Mouse (Mus musculus): ENCODE results near the gene Retnlg.
"Not testable (repeated sequence)": the region's sequence is repeated elsewhere in the genome, so short reads cannot be mapped to it uniquely, and the experiment has no call there.

The Retnlg gene

DNA sequence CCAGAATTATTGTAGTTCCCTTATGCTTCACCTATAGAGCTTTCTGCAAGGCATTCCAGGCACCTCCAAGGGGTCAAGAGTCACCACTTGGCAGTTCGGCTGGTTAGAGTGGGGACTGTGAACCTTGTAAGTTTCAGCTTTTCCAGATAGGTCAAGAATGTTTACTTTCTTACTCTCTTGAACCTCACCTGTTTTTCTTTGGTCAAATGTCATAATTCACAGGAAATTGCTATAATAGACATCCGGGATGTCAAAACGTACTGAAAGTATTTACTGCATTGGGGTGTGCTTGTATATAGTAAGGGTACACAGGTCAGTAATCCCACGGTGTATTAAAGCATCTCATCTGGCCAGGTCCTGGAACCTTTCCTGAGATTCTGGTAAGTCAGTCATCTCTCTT lies at the start of gene Retnlg:
Gene Retnlg, plus strand, starts transcription at position 301 of the 400 bp plus-strand sequence.
- in situ Hi-C loops (cut with MboI; ENCODE audit: low sequenced_read_pairs) = no loop called here

DNA sequence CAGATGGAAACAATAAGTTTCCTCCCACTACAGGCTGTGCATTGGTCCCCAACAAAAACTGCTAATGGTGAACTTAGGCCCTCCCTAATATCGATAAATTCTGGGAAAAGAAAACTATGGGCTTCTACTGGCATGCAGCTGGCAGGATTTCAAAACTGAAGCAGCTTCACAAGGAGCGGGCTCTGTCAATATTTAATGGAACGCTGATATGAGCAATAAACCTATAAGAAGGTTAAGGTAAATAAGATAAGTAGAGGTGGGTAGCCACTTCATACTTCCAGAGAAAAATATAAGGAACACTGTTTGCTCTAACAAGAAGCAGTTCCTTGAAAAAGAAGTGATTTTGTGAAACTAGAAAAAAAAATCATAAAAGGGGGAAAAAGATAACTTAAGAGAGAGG lies 45.9 kb upstream of the Retnlg start:
- in situ Hi-C loops (cut with MboI; ENCODE audit: low sequenced_read_pairs) = no loop called here

DNA sequence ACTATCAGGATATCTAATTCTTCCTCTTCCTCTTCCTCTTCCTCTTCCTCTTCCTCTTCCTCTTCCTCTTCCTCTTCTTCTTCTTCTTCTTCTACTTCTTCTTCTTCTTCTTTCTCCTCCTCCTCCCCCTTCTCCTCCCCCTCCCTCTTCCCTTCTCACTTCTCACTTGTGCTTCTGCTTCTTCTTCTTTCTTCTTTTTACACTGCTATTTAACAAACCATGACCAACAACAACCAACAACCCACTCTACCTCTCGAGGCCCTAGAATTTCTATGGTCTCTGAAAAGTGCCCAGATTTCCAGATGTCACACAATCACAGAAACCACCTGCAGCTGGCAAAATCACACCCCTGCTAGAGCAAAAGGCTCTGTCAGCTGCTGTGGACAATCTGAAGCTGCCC lies 44.8 kb upstream of the Retnlg start:
- in situ Hi-C loops (cut with MboI; ENCODE audit: low sequenced_read_pairs) = no loop called here

DNA sequence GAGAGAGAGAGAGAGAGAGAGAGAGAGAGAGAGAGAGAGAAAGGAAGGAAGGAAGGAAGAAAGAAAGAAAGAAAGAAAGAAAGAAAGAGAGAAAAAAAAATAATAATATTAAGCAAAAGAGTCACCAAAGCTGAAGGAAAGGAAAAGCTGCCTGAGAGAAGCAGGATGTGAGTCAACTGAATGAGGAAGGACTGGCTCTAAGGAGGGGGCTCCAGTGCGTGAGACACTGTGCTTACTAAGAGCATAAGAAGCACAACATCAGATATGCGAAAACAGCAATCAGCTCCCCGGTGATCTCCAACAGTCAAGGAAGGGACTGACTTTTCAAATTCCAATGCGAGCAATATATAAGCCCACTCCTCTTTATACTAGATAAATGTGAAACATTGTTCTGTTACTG lies 43.4 kb upstream of the Retnlg start:
- in situ Hi-C loops (cut with MboI; ENCODE audit: low sequenced_read_pairs) = no loop called here

DNA sequence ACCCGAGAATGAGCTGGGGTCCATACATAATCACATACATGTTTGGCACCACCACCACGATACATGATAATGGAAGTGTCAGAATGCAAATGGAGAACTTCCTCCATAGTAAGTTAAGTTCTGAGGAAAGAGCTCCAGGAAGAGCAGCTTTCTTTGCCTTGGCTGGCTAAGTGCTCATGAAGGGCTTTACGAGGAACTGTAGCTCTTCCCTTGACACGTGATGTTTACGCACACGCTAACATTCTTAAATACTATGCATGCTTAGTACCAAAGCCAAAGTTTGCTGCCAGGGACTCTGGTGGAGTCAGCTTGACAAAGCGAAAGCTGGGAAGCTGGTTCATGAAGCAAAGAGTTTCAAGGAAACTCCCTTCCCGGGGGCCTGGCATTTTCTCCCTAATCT lies 40.4 kb upstream of the Retnlg start:
- in situ Hi-C loops (cut with MboI; ENCODE audit: low sequenced_read_pairs) = no loop called here

DNA sequence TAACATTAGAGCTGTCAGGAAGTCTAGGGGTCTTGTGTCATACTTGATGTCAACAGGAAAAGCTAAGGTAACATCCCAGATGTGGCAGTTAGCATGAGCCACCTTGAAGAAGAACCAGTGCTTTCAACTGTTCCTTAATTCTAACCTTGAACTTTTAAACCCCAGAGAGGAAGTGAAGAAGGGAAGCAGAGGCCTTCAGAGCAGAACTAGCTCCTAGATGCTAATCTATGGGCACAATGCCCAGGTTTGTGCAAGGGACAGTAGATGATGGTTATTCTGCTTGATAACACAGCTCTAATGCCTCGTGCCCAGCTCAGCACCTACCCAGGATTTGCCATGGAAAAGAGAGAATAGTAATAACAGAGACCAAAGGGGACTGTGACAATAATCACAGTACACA lies 38.8 kb upstream of the Retnlg start:
- in situ Hi-C loops (cut with MboI; ENCODE audit: low sequenced_read_pairs) = not testable (repeated sequence)

DNA sequence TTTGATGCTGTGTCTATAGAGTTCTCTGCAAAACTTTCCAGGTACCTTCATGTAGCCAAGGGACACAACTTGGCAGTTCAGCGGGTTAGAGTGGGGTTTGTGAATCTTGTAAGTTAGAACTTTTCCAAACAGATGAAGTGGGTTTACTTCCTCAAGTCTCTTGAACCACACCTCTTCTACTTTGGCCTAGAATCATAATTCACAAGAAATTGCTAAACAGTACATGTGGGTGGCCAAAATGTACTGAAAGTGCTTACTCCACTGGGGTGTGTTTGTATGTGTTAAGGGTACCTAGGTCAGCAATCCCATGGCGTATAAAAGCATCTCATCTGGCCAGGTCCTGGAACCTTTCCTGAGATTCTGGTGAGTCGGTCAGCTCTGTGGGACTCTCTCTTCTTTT lies 30.2 kb upstream of the Retnlg start, which contains the start of gene Retnla:
Gene Retnla, plus strand, starts transcription at position 286 of the 400 bp plus-strand sequence.
- in situ Hi-C loops (cut with MboI; ENCODE audit: low sequenced_read_pairs) = no loop called here

DNA sequence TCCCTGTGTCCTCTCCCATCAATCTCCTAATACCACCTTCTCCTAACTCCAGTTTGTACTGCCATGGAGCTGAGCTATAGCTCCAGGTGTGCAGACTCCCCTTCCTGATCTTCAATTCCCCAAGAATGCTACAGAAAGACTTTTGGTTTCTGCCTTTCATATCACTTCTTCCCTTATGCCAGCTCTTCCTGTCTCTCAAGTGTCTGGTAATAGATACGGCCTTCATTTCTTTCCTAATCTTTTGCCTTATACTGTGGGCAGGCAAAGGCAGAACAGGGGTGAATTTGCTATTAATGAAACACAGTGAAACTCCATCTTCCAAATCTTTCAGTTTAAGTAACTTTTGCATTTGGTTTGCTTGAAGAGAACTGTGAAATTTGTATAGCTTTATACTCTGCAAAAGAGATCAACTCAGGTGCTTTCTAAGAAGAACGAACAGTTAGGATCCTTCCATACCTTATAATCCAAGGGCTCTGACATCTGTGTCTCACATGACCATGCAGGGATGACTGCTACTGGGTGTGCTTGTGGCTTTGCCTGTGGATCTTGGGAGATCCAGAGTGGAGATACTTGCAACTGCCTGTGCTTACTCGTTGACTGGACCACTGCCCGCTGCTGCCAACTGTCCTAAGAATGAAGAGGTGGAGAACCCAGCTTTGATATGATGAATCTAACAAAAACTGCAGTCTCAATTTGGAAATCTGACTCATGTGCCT lies 28.6 kb upstream of the Retnlg start:
- in situ Hi-C loops (cut with MboI; ENCODE audit: low sequenced_read_pairs) = no loop called here

DNA sequence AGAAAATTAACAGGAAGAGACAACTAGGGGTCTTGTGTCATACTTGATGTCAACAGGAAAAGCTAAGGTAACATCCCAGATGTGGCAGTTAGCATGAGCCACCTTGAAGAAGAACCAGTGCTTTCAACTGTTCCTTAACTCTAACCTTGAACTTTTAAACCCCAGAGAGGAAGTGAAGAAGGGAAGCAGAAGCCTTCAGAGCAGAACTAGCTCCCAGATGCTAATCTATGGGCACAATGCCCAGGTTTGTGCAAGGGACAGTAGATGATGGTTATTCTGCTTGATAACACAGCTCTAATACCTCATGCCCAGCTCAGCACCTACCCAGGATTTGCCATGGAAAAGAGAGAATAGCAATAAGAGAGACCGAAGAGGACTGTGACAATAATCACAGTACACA lies 7.4 kb upstream of the Retnlg start:
- in situ Hi-C loops (cut with MboI; ENCODE audit: low sequenced_read_pairs) = not testable (repeated sequence)

DNA sequence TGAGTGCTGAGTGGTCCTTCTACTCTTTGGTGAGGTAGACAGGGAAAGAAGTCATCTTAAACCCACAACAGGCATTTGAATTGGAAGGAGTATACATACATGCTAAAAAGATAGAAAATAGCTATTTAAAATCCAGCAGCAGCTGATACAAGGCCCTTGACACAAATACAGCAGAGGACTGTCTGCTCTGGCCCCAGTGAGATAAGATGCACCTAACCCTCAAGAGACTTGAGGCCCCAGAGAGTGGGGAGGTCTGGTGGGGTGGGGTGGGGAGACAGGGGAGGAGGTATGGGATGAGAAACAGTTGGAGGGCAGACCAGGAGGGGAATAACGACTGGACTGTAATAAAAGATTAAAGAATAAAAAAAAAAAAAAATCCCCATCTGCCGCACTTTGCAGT lies 4.7 kb upstream of the Retnlg start:
- in situ Hi-C loops (cut with MboI; ENCODE audit: low sequenced_read_pairs) = no loop called here

DNA sequence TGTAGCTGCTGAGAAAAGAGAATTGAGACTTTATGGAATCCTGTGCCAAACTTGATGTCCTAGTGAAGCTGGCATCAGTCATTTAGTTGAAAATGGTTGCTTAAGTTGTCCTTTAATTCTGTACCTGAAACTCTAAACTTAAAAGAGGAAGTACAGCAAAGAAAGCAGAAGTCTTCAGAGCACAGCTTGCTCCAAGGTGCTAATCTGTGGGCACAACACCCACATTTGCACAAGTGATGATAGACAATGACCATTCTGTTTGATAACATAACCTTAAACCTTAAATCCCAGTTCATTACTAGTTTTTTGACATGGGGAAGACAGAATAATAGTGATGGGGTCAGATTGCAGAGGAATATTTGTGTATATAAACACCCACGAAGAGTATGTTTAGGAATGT lies 3.8 kb upstream of the Retnlg start:
- in situ Hi-C loops (cut with MboI; ENCODE audit: low sequenced_read_pairs) = no loop called here

DNA sequence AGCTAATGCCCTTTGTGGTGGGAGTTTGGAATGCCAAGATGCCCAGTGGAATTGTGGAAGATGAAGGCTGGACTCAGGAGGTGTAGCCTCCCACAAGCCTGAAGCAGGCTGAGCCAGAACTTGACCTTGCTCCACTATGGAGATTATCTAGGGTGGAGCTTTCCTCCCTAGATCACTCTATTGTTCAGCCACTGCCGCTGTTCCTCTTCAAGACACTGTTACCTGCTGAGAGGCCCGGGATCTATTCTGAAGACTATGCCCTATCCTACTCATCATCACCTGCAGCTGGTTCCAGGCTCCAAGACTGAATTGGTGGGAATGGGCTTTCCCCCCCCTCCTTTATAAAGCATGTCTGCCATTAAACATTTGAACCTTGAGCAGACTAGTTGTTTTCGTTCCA lies 2.8 kb upstream of the Retnlg start:
- in situ Hi-C loops (cut with MboI; ENCODE audit: low sequenced_read_pairs) = no loop called here

DNA sequence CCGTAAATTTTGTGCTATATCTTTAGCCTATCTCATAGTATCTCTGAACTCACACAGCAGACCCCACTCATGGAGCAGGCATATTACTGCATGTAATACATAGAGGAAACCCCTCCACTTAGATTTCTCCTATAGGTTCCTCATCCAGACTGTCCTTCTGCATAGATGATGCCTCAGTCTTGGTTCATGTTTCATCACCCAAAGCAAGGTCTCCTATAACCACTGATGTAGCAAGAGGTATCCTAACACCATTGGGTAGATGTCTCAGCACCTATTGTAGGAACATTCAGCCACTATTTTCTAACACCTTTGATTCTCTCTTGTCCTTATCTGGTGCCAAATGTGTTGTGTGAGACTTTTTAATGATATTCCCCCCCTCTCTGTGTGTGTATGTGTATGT lies 667 bp upstream of the Retnlg start:
- in situ Hi-C loops (cut with MboI; ENCODE audit: low sequenced_read_pairs) = no loop called here

DNA sequence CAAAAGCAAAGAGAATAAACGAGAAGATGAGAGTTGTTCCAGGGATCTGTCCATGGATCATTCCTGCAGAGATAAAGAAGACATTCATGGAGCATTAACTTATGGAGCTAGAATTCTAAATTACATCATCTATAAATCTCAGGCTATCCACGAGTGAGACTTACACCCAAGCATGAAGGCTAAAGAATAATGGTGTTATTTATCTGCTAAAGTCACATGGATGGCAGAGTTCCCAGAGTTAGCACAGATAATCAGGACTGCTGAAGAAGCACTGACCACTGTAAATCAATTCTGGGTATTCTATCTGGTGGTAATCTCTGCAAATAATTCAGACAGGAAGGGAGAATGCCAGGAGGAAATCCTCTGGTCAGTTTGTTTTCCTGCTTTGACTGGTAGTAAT lies 18.3 kb downstream of the Retnlg start:
- in situ Hi-C loops (cut with MboI; ENCODE audit: low sequenced_read_pairs) = no loop called here

DNA sequence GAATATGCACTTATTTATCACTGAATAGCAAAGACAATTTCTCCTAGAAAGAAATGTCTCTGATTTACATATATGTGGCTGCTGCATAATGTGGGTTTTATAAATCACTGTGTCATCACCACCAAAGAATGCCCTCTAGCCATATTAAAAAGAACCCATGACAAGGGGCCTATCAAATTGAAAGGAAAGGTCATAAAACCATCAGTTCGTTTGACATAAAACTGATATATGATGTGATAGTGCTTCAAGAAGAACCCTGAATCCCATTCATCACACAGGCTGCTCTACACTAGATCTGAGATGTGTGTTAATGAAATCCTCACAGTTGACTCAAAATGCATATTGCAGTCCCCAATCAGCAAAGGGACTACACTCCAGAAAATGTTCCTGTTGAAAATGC lies 27.4 kb downstream of the Retnlg start:
- in situ Hi-C loops (cut with MboI; ENCODE audit: low sequenced_read_pairs) = no loop called here

DNA sequence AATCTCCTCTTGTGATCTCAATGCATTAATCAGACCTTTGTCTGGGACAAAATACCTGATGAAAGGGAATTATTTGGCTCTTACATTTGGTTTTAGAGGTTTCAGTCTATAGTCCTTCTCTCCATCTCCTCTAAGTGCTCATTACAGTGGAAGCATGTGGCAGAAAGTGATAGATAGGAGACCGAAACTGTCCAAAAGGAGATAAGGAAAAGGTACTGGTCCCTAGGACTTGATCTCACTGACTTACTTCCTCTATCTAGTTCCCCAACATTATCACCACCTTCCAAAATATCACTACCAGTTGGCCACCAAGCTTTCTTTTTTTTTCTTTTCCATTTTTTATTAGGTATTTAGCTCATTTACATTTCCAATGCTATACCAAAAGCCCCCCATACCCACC lies 38.8 kb downstream of the Retnlg start:
- in situ Hi-C loops (cut with MboI; ENCODE audit: low sequenced_read_pairs) = no loop called here

DNA sequence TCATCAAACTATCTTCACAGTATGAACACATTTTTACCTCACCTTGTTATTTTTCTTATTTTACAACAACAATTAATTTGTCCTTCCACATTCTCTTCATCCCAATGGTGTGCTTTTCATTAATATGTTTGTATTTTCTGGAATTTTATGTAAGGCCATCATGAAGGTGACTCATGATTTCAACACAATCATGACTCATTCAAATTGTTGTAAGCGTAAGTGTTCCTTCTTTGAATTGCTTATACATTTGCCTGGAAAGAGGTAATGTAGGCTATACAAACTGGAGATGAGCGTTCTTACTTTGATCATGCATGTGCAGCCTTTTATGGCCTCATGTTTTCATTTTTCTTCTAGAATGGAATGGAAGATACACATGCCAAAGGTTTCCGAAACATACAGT lies 40.8 kb downstream of the Retnlg start:
- in situ Hi-C loops (cut with MboI; ENCODE audit: low sequenced_read_pairs) = no loop called here

DNA sequence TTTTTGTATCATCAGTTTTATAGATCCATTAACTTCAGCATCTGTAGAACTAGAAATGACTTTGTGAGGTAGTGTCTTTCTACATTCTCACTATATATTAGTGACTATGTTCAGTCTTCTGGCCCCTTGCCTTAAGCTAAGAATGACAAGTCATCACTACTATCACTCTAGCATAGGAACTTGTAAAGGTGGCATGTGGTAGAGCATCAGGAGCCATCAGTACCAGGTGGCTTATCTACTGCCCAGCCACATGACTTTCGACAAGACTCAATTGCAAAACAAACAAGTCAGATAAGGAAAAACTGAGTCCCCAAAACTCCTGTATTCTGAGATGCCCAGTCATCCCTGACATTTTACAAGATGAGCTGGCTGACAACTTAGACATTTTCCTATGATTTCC lies 51.3 kb downstream of the Retnlg start:
- in situ Hi-C loops (cut with MboI; ENCODE audit: low sequenced_read_pairs) = no loop called here
